Mouse (Mus musculus) B cell, adult 2 months (primary cell): Measurements from ENCODE around the gene Mllt6.
"Not testable (repeated sequence)": the region's sequence is repeated elsewhere in the genome, so short reads cannot be mapped to it uniquely, and the experiment has no call there.

Source experiments
- DNase-seq, 2 experiments: peaks; one replicate each; pipeline ENCODE4 v3.0.0; 2022

Gene Mllt6

DNA sequence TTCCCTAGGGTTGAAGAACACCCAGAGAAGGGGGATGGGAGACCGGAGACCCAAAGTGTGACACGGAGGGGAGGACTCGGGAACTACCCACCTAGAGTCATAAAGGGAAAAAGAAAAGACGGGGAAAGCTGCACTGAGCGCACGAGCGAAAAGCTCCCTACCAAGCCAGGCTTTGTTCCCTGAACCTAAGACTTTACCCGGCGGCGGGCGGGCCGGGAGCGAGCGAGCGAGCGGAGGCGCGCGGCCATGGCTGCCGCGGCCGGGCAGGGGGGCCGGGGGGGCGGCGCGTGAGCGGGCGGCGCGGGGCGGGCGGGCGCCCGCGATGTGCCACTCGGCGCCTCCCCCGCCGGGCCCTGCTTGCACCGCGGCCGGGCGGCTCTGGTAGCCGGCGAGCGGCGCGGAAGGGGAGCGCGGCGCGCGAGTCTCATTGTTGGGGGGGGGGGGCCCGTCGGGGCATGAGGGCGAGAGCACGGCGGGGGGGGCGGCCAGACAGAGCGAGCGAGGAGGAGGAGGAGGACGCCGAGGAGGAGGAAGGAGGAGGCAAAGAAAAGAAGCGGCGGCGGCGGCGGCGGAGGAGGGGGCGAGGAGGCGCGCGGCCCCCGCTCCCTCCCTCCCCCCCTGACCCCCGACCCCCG, at the start of gene Mllt6:
Mllt6 (plus strand) TSS at position 522 of the 635 bp plus-strand sequence.
- DNase-seq = peak; percentile 78 to 81

DNA sequence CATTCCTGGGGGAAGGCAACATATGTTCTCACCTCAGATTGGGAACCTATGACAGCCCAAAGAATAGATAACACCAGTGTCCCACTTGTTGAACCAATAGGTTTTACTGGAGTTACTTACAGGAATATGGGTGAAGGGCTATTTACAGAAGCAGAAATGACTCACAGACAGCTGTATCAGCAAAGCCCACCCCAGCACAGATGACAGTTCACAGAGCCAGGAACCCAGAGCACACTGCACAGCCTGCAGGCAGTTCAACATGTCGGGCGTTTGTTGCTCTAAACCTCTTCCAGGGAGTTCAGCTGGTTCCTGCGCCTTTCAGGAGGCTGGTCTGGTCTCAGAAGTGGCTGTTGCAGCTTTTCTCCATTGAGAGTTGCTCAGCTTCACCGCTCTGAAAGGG, 47.9 kb upstream of the Mllt6 start:
- no peak for DNase-seq

DNA sequence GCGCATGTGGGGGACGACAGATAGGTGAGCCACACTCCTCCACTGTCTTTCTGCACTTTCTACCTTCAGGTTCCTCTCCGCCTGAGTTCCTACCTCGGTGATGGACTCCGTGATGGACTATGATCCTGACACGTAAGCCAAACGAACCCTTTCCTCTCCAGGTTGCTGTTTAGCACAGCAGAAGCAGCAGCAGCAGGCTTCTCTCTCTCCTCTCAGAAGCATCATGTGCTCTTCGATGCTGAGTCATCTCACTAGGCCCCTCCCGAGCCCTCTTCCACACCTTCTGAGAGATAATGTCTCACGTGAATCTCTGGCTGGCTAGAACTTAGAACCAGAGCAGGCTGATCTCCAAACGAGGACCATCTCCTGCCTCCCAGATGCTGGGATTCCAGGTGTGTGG, 44.8 kb upstream of the Mllt6 start:
- no peak for DNase-seq

DNA sequence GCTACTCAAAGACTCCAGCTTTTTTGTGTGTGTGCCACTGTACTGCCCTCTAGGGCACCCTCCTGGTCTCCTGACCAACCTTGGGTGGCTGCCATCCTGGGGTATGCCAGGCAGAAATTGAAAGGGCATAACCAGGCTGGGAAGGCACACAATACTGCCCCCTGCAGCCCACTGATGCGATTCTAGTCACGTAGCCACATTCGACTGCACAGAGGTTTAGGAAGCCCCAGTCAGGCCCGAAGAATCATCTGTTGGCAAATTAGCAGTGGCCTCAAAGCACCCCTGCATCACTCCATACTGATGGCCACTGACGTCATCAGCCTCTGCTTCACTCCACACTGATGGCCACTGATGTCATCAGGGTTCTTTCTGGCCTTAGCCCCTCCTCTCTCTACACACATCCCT, 43.8 kb upstream of the Mllt6 start:
- DNase-seq = peak in 1 of 2 experiments; percentile 33

DNA sequence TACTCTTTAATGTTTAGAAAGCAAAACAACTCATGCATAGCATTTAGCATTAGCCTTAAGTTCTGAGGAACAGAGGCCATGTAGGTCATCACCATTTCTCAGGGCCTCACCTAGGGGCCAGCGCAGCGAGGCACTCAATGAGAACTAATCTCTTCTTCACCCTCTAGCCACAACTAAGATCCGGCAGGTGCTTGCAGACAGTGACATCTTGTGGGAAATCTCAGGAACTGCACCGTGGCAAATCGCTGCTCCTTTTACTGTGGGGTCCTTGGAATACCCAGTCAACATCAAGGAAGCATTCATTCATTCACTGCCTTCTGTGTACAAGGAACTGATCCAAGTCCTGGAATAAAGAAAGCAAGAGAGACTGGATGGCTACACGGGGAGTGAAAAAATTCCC, 40.8 kb upstream of the Mllt6 start:
- DNase-seq = peak; percentile 75 to 80

DNA sequence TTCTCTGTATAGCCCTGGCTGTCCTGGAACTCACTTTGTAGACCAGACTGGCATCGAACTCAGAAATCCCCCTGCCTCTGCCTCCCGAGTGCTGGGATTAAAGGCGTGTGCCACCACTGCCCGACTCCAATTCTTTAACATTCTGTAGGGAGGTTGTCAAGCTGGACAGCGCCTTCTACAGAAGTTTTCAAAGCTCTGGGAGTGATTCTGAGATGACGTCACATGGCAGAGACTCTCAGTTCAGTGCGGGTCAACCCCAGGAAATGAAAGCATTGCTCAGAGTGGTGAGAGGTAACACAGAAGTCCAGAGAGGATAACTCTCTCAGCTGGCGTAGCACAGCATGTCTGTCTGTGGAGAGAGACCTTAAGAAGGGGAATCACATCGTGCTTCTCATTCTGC, 40.0 kb upstream of the Mllt6 start:
- DNase-seq = no peak

DNA sequence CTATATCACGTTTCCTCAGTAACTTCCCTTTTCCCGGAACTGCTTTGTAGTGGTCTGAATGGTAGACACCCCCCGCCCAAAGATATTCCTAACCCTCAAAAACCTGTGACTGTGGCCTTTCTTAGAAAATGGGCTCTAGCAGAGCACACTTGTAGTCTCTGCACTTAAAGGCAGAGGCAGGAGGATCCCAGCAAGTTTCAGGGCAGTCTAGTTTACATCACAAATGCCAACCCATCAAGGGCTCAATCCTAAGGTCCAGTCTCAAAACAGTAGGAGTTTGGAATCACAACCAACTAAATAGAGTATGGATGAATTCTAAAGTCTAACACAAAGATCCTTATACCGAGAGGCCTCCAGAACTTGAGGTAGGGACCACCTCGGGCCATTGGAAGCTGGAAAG, 37.7 kb upstream of the Mllt6 start:
- no peak for DNase-seq

DNA sequence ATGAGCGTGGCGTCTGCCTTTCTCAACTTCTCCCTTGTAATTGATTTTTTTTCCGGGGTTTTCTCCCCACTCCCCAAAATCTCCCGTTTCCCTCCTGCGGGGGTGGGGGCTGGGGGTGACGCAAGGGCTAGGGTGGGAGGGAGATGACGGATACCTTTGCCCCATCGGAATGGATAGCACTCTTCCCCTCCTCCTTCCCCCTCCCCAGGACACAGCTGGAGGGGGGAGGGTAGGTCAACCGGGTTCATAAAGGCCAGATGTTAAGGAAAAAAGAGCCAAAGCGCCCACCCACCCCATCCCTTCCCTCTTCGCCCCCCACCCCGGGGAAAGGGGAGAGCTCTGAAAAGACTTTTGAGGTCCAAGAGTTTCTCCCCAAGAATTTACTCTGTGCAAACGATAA, 36.8 kb upstream of the Mllt6 start:
- DNase-seq = no peak

DNA sequence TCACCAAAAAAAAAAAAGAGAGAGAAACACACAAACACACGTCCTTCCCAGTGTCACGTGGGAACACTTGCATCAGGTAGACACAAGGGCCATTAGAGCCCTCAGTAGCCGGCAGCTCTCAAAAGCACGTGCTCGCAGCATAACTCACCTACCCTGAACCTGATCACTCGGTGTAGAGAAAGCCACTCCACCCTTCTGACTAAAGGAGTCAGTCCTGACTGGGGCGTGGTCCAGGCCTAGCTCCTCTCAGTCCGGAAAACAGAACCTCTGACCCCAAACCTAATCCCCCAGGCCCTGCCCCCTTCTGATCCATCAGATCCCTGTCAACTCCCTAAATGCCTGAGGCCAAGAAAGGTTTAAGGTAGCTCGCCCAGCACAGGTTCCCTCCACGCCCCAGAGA, 36.4 kb upstream of the Mllt6 start:
- DNase-seq = no peak

DNA sequence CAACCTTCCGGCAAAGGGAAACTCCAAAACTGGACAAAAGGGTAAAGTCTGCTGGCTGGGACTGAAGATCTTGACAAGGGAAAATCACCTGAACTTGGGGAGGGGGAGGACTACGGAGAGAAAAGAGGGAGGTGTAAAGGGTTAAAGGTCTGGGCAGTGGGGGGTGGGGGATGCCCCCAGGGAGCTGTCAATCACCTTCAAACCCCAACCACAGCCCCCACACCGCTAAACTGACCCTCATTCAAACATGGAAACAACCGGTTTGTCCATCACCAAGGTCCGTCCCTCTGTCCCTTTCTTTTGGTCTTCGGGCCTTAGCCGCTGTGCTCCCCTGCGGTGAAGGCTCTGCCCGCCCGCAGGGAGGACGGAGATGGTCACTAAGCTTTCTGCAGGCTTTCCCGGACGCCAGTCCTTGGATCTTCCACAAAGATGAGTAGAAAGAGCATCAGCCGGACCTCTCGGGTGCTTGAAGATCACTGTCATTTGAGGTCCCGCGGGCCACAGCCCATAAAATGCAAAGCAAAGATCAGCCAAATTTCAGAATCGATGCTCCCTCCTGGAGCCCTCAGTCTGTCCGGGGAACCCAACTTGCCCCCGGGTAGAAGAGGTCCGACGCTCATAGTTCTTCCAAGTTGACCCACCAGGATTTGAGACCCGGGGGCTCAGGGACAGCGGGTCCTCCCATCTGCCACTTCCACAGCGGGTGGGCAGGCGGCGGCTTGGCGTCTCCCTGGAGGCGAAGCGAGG, 35.5 kb upstream of the Mllt6 start:
- no peak for DNase-seq

DNA sequence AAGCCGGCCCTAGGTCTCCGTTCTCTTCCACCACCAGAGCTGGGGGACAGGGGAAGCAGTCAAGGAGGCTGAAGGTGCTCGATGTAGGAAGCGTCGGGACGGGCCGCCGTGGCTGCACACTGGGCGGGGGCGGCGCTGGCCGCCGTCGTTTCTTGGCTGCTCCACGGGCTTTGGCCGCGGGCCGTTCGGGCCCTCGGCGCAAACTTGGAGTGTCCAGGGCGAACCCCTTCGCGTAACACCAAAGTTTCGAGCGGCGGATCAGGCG, 35.0 kb upstream of the Mllt6 start:
- DNase-seq = no peak

DNA sequence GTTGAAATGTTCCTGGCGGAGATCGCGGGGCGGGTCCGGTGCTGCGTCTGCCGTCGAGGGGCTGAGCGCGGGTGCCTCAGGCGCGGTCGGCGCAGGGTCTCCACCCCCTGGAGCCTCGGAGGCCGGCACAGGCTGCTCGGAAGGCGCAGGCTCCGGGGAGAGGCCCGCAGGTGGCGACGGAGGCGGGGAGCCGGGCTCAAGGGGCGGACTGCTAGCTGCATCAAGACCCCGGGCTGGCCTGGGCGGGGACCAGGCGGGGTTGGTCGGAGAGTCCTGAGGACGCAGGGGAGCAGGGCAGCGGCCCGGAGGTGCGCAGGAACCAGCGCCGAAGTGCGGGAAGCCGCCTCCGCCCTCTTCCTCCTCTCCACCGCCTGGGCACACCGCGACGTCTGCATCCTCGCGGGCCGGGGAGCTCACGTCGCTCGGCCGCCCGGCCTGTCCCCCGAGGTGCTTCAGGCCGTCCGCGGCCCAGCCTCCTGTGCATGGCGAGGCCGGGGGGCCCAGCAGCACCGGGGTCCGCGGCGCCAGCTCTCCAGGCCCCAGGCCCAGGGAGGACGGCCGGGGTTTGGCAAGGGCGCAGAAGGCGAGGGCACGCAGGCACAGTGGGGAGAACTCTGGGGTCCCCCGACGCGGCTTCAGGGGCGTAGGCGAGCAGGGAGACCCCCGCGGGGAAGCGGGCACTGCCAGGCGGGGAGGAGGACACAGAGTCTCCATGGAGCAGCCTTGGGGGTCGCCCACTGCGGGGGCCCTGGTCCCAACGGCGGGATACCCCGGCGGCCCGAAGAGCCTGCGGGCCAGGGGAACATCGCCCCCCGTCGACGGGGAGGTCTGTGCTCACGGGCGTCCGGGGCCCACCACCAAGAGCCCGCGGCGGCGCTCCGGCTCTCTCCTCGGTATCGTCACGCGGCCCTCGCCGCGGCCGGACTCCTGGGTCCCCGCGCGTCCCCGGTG, 34.4 kb upstream of the Mllt6 start:
- peak; percentile 36 to 48 for DNase-seq

DNA sequence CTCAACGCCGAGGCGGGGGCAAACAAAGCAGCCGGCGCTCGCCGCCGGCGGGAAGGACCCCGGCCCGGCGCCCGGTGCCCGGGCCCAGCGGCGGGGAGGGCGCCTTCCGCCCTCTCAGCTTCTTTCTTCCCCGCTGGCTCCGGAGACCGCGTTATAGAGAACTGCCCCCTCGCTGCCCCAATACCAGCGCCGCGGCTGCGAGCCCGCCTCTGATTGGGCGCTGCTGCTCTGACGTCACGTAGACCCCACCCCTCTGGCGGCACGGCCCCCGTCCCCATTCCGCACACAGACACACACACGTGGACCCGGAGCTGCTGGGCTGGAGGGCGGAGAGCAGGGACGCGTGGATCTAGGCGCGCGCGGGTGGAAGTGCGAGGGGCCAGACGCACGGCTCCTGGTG, 33.6 kb upstream of the Mllt6 start, which contains the start of gene Epop:
Epop (minus strand) TSS at position 127 of the 400 bp plus-strand sequence.
- peak; percentile 81 to 83 for DNase-seq

DNA sequence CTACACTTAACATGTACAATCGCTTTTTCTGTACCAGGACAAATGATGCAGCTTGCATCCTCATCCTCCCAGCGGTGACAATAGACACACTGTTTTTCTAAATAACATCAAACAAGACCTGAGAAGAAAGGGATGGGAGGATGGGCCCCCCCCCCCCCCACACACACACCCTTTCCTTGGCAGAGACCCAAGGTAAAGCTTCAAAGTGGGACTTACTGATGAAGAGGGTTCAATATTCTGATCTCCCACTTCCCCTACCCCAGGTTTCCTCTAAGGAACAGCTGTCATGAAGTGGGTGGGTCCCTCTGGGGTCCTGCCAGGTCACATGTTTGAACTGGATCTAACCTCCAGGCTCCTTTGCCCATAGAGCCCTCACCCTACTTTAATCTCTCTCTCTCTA, 32.2 kb upstream of the Mllt6 start:
- no peak for DNase-seq

DNA sequence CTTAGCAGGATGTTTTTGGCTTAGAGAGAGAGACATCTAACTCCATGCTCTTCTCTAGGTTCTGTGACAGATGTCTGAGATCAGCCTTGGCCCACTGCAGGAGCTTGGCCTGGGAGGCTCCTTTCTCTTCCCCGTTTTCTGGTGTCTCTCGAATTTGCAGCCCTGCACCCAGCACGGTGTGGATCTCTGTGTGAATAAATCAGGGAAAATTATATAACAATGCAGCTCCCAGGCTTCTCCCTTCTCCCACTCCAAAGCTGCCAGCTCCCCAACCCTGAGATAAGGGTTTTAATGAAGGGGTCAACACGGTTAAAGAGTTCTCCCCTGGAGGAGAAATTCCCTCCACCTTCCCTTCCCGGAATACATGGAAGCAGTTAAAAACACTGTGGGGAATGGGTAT, 31.7 kb upstream of the Mllt6 start:
- no peak for DNase-seq

DNA sequence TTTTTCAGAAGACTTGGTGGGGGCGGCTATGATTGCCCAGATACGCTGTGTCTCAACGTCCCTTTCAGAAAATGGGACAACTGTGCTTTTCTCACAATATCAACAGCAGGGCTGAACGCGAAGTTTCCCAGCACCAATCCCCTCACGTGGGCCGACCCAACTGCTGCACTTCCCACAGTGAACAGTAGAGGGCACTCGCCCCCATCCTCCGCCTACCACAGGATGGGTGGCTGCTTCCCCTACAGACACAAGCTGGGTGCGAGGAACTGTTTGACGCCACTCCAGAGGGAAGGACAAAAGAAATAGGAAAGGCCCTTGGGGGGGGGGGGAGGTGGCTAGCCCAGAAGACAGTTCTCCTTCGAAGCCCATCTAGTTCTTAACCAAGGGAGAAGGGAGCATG, 31.3 kb upstream of the Mllt6 start:
- peak; percentile 94 to 95 for DNase-seq

DNA sequence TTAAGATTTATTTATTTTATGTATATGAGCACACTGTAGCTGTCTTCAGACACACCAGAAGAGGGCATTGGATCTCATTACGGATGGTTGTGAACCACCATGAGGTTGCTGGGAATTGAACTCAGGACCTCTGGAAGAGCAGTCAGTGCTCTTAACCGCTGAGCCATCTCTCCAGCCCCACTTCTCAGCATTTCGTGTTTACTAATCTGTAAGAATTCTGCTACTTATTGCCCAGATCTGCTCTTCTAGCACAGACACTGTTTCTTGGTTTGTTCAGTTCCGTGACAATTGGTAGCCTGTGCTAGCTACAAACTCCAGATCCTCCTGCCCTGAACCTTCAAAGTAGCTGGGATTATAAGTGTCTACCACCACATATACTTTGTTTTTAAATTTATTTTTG, 30.8 kb upstream of the Mllt6 start:
- not testable (repeated sequence) for DNase-seq

DNA sequence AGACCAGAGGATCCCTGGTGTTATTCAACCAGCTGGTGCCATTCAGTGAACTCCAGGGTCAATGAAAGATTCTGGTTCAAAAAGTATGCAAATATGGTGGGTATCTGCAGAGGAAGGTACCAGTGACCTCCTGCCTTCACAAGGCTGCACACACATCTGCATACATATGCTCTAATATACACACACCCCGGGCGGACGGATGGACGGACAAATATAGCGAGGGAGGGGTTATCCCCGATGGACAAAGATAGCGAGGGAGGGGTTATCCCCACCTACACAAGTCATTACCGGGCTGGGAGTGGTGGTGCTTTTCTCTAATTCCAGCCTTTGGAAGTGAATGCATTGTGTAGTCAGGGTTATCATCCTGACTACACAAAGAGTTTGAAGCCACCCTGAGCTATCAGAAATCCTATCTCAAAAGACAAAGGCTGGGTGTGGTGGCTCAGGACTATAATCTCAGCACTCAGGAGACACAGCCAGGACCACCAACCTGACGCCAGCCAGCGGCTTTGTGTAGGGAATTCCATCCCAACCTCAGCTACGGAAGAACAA, 27.7 kb upstream of the Mllt6 start:
- no peak for DNase-seq

DNA sequence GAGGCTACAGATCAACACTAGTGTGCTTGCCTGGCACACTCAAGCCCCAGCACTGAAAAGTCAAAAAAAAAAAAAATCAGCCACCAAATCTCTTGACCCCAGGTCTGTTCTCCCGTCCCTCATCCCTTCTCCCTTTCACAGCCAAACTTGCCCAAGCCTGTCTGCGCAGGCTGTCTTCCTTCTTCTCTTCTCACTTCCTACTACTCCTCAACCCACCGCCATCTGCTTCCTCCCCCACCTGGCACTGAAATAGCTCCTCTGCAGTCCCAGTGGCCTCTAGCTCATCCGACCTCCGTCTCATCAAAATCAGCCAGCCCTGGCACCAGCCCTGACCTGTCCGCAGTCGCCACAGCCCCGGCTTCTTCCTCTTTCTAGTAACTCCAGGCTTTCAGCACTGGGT, 21.5 kb upstream of the Mllt6 start:
- DNase-seq = no peak

DNA sequence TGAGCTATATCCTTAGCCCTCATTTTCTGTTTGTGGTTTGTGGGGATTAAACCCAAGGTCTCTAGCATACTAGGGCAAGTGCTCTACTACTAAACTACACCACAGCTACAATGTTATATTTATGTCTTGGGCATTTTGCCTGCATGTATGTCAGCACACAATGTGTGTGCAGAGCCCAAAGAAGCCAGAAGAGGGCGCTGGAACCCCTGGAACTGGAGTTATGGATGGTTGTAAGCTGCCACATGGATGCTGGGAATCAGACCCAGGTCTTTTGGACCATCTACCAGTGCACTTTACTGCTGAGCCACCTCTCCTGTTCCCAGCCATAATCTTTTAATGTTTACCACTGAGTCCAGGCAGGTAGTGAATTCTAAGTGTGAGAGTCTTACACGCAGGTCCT, 20.5 kb upstream of the Mllt6 start:
- DNase-seq = peak in 1 of 2 experiments; percentile 24

DNA sequence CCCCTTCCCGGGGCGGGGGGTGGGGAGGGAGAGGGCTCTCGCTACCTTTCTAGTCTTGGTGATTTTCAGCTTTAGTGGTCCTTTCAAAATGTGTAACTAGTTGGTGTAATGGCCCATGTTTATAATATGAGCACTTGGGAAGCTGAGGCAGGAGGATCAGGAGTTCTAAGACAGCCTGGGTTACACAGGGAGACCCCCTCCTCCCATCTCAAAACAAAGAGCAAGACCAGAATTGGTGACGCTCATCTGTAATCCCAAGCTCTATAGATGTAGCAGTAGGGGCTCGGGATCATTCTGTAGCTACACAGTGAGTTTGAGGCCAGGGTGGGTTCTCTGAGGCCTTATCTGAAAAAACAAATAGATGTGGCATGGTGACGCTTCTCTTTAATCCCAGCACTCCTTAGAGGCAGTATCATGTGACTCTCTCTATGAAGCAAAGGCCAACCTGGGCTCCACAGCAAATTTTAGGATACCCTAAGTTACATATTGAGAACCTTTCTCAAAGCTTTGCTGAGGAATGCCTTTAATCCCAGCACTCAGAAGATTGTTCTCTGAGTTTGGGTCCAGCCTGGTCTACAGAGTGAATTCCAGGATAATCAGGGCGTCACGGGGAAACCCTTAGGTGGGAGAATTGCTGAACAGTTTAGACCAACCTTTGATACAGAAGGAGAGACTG, 19.7 kb upstream of the Mllt6 start:
- DNase-seq = no peak

DNA sequence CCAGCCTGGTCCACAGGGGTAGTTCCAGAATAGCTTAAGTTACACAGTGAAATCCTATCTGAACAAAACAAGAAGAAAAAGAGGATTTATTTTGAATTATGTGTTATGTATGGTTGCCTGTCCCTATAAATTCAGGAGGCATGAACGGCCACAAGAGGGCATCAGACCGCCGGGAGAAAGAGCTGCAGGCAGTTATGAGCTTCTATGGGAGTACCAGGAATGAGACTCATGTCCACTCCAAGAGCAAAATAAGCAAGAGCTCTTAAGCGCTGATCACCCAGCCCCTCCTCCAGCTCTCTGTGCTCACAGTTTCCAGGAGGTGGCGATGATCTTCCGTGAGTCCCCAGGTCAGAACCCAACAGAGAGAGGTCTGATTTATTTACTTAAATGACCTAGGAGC, 18.4 kb upstream of the Mllt6 start:
- peak; percentile 80 to 82 for DNase-seq

DNA sequence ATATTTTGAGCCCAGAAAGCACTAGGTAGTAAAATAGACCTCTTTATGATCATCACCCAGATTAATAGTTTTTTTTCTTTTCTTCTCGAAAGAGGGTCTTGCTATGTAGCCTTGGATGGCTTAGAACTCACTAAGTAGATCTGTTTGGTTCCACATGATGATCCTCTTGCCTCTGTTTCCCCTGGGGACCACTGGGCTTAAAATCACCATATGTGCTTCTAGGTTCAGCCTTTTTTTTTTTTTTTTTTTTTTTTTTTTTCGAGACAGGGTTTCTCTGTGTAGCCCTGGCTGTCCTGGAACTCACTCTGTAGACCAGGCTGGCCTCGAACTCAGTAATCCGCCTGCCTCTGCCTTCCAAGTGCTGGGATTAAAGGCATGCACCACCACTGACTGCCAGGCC, 14.7 kb upstream of the Mllt6 start:
- DNase-seq = not testable (repeated sequence)
